Mouse (Mus musculus) testis, postnatal 10 days (tissue): ENCODE results near the gene Clrn2.

ENCODE experiments used
- DNase-seq: peaks from one replicate; pipeline ENCODE4 v3.0.0; 2021; ENCODE audit warnings: low spot score

The Clrn2 gene

DNA sequence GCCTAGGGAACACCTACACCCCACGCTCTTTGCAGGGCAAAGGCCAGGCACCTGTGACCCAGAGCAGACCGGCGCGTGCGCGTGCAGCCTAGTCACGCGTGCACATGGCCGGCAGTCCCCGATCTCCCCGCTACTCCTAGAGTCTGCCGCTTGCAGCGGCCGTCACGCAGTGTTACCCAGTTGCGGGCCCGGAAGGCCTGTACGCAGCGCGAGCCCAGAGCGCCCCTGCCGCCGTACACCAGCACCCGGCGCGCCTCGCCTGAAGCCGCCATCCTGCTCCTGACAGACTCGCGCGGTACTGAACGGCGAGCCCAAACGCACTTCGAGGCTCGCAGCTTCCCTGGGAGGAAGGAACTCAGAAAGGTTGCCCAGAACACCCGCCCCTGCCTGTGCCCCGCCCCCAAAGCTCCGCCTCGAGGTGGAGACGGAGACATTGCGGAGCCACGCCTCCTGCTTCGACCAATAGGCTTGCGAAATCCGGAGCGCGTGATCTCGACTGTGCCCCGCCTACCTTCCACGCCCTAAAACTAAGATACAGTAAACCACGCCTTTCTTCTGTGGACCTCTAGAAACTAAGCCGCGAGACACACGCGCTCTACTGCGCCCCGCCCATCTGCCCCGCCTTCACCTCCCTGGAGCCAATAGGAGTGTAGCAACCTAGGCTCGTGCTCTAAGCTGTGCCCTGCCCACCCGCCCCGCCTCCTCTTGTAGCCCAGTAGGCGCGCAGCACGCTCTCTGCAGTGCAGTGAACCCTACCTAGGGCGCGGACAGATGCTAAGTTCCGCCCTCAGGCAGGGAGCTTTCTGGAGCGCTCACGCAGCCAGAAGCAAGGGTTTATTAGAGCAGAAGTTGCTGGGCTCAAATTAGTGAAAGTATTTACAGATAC lies 3.5 kb upstream of the Clrn2 start, which contains the start of gene Qdpr:
TSS of gene Qdpr (minus strand) at position 406 of the 886 bp plus-strand sequence.
- peak; percentile 99 for DNase-seq

DNA sequence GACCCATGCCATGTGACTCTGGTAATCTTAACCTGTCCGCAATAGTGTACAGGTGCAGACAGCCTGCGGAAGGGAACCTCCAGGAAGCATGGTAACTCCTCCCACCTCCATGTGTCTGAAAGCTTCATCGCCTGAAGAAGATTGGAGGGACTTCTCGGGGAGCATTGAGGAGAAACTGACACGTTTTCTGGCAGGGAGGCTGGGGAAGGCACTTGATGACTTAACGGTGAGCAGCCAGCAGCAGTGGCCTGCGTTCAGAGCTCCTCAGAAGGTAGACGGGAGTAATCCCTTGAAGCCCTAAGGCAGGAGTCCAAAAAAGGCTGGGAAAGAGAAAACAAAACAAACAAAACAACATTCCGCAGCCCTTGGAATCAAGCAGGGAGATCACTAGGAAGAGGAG lies 905 bp downstream of the Clrn2 start:
- no peak for DNase-seq

DNA sequence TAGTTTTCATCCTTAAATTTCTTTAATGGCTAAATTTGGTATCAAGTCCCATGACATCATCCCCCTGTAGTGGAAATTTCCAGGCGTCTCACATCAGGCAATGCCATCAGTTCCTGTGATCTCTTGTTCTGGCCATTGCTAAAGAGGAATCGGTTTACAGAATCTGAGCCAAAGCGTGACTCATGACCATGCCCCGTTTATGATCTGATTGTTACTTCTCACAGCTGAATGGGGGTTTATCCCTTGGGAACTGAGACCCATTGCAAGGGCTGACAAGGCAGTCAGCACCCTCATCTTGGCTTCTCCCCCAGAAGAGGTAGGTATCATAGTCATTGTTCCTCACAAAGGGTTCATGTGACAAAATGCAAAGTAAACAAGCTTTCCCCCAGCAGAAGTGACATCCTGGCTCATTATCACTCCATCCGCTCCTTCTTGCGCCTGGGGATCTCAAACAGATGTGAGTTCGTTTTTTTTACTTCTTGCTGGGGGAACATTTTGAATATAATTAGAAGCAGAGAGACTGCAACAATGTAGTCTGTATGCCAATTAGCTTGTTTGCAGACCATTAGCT lies 19.4 kb downstream of the Clrn2 start:
- no peak for DNase-seq

DNA sequence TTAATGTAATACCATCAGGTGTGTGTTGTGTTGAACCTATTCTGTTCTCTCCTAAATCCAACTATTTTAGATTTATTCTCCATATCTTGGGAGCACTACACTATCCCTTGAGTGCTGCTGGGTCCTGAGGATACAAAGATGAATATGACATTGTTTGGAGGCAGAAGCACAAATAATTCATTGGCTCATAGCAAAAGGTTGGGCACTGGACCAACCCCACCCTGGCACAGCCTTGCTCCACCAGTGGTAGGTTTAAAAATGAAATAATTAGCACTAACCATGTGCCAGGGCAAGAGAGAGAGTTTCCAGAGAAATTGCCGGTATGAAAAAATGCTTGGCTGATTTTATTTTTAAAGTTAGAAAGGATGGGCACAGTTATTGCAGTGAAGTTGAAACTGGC lies 20.0 kb downstream of the Clrn2 start:
- no peak for DNase-seq

DNA sequence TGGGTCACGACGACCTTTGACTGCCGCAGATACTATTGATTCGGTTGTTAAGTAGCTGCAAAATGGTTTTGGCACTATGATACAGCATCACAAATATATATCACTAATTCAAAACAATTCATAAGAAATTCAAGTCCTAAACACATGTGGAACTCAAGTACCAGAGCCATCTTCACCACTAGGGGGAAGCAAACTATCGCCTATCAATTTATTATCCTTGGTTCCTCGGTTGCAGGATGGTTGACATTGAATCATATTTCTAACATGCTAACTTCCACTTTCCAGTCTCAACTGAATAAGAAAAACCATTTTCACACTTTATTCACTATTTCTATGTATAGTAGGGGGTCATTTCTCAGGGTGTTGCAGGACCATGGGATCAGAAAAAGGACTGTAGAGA lies 20.7 kb downstream of the Clrn2 start:
- no peak for DNase-seq

DNA sequence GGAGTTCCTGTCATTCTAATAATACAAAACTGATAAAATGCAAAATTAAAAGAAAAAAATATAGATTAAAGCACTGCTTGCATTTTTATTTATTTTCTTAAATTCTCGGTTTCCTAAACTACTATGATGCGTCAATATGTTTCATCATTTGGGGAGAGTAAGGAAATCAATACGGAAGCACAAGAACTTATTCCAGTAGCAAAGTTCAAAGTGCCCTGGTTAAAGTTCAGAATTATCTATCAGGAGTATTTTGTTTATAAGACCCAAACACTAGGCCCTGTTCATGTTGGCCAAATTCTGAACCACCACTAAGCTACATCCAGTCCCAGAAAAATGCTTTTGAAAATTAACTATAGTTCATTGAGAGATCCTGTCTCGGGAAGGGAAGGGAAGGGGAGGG lies 21.2 kb downstream of the Clrn2 start:
- no peak for DNase-seq

DNA sequence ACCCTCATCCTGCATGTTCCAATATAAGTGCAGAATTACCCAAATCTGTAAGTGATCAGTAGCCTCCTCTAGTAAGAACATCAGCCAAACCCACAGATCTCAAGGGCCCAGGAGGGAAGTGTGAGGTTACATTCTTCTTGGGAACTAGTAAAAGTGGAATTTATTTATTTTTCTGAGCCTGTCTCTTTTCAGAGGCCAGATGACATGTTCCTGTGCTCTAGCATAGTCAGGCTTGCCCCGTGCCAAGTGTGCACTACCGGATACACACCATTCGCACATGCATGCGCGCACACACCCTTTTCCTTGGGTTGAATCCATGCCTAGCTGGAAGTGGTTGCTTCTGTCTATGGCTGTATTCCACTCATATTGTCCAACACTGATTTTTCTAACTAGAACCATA lies 22.2 kb downstream of the Clrn2 start:
- no peak for DNase-seq

DNA sequence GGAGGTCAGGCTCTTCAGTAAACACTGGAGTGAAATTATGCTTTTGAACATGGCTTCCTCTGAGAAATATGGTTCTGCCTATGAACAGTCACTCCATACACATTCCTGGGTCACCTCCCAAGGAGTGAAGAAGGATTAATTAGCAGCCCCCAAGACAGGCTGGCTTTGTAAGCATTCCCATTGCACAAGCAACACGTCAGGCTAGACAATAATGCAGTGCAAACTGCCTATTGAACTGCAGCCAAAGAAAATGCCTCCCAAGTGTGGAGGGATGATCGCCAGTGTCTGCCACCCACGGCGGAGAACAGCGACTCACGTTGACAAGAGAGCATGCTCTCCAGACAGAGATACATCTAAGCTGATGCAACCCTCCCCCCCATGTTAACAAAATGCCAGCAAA lies 22.7 kb downstream of the Clrn2 start:
- DNase-seq, result no peak

DNA sequence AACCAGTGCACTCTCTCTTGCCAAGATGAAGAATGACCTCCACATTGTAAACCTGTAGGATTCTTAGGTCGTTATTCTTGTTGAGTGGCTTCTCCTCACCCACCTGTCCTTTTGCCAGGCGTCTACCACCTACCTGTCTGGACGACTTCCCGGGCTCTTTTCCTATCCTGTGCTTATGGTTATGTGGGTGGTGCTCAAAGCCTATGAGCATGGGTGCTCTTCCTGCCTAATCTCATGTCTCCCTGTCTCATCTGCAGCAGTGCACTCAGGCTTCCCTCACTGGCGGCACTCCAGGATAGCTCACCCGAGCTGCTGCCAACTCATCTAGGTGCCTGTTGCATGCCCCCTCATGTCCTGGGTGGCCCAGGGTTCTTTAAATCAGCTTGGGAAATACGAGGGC lies 24.1 kb downstream of the Clrn2 start:
- no peak for DNase-seq

DNA sequence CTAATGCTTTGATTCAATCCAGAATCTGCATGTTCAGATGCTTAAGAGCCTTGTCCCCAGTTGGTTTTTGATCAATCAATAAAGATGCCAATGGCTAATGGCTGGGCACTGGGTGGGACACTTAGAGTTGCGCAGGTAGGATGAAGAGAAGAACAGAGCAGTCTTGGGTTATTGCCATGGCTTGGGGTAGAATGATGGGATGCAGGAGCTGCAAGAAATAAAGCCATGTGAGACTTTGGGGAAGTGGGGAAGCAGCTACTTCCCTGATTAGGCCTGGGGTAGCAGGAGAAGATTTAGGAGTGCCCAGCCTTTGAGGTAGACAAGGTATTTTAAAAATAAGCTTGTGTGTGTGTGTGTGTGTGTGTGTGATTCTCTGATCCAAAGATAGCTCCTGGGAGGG lies 26.5 kb downstream of the Clrn2 start:
- no peak for DNase-seq

DNA sequence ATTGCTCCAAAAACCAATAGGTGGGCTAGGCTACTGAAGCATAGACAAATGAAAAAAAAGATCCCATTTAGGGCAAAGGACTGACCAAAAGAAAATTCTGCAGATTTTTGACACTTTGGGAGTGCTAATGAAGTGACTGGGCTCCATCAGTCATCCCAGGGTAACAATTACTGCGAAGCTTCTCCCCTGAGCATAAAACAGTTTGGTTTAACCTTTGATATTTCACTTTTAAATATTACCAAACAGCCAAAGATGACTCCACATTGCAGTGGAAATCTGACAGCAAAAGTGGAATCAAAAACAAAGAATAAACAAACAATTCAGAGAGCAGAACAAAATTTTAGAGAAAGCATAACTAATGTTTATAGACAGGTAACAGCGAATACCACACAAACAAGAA lies 27.6 kb downstream of the Clrn2 start:
- no peak for DNase-seq

DNA sequence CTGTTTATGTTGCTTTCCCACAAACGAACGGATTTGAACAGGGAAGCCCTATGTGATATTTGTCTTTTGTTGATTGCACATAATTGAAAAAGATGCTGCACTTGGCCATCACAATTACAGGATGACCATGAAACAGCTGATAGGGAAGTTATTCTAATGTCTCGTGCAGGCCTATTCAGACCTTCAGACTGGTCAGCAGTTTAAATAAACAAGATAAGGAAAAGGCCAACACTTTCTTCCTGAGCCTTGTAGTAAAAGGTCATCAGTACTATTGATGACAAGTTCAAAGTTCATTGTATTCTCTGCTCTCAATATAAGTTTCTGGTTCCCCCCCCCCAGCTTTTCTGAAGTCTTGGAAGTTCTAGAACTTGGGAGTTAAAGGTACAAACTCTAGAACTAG lies 29.1 kb downstream of the Clrn2 start:
- no peak for DNase-seq

DNA sequence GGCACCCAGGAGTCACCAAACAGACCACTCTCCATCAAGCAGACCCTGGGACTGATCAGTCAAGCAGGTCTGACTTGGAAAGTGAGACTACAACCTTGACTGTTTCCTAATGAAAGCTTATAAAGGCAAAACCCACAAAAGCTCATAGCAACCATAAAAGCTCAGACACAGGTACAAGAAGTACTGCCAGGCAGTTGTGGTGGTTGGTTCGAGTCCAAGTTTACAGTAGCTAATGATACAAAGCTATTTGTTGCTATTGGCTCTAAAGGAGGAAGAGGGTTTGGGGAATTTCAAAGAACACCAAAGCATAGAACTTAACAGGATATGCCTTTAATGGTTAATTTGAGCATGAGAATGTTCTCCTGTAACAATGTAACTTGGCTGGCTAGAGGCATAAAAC lies 30.1 kb downstream of the Clrn2 start:
- no peak for DNase-seq

DNA sequence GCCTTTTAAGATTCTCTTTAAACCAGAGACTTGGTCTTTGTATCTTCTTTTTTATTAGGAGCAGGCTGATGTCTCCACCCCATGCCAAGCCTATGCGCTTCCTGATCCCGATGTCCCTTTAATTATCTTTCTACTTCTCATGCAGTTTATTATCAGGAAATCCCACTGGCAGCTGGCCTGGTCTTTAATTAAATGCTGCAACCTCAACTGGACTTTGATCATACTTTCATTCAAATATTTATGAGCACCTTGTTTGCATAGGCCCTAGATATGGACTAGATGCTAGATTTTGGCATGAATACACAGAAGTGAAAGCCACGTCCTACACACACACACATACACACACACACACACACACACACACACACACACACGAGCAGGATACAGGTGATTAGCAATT lies 38.2 kb downstream of the Clrn2 start:
- no peak for DNase-seq

DNA sequence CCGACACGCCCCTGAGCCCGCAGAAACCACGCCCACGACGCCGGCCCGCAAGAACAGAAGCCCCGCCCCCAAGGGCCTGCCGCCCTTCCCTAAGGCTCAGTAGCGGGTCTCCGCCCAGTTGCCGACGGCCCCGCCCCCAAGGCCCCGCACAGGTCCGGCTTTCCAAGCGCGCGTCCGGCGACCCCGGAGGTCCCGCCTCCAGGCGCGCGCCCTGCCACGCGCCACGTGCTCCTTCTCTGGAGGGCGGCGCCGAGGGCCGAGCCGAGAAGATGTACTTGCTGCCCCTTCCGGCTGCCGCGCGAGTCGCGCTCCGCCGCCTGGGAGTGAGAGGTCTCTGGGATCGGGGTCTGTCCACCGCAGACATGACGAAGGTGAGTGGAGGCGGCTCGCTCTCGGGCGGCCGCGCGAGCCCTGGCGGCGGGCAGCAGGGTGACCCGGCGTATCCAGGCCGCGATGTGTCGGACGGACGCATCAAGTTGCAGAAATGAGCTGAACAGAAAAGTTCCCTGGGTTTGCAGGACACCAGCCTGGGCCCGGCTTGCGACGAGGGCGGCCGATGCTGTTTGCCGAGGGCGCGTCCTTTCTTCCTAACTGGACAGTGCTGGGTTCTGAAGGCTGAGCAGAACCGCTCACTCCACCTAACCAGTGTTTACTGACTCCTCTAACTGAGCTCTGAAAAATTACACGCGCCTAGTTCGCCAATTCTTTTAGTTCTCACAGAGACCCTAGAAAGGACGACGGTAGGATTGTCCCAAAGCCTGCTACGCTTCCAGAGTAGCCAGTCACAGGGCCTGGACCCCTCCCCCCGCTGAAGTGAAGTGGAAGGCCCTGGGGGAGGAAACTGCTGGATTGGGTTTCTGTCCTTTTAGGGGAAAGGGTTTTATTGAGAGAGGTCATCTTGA lies 39.9 kb downstream of the Clrn2 start, which contains the start of gene Lap3:
TSS of gene Lap3 (plus strand) at position 184 of the 902 bp plus-strand sequence.
- peak; percentile 100 for DNase-seq

DNA sequence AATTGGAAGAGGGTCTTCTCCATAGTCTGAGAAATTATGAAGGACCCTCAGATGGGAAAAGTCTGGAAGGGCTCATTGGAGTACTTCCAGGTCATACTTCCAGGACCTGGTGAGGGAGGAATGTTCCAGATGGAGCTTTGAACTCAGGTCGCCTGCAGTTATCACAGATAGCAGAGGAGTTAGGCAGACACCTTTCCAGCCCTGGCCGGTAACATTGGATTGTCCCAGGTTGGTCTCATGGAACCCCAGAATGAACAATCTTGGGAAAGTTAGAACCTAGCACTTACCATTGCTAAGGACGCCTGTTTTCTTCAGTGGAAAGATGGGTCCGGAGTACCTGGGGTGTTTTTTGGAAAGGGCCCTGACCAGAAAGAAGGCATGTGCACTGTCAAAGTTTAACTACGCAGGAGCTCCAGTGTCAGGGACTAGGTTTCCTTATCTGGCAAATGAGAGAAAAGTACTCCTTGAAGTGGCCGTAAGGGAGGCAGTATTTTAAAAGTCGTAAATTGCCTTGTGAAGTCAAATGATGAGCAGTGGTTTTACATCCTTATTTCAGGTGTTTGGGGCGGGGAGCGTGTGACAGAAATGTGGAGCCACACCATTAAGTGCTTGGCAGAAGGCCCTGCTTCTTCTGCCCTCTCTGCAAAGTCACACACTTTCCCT lies 40.7 kb downstream of the Clrn2 start:
- DNase-seq, result no peak

DNA sequence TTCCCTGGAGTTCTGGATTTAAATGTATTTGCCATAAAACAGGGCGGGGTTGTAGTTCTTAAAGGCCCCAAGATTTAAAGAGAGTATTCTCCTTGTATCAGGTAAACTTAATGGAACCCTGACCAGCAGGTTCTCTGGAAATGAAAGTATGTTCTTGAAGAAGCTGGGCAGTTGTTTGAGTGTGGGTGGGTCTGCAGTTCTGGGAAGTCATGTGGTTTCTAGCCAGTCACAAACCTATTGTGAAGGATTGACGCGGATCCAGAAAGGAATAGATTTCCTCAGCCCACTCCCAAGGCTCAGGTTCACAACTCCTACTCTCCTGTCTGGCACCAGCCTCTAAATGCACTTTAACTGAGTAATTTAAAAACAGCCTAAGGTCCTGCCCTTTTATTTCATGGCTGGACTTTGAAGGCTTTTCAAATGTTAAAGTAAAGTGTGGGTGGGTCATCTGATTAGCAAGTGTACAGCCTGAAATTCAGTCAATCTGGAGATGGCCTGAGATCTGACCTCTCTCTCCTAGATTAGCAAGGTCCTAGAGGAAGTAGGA lies 42.0 kb downstream of the Clrn2 start:
- DNase-seq, result no peak

DNA sequence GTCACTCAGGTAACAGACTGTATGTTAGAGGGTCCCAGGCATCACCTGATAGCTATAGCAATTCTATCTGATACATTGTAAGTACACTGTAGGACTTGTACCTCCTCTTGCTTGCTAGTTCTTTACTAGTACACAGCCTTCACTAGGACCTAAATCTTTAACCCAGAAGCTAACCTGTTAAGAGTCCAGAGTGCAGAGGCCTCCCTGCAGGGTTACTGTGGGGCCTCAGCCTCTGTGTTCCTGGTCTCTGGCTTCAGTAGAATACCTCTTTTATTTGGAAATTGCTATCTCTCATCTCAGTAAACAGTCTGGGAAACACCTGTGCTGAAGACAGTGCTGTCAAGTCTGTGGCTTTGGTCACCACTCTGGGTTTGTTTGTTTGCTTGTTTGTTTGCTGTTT lies 42.5 kb downstream of the Clrn2 start:
- DNase-seq, result no peak

DNA sequence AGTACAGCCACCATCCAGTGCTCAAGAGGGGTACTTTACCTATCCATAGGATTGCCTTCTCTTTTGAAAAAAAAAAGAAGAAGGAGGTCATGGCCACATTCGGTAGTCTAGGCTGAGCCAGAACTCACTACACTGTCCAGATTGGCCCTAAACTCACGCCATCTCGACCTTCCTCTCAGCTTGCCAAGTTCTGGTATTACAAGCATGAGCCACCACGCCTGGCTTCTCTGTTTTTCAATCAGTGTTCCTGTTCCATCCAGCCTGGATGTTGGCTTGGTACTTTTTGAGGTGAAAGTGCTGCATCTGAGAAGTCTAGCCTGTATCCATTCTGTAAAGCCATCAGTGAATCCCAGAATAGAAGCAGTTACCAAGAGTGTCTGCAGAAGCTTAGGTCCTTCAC lies 42.9 kb downstream of the Clrn2 start:
- no peak for DNase-seq

DNA sequence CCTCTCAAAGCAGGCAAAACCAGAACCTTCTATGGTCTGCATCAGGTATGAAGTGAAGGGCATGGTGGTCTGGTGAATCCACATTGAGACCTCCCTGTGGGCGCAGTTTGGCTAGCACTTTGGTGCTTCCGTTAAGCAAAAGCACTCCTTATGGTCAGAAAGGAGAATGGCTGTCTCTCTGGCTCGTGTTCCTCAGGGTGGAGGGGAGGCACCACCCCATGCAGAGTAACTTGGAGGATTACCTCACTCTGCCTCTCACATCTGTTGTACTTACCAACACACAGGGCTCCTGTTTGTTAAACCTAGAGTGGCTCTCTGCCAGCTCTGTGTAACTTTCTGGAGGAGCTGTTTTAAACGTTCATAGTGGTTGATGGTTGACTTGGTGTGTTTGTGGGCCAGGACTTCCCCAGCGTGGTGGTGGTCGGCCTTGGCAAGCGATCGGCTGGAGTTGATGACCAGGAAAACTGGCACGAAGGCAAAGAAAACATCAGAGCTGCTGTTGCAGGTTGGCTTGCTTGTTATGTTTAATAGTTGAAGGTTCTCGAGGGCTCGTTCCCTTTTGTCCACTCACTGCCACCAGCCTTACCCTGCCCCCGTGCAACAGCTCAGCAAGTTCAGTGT lies 43.5 kb downstream of the Clrn2 start:
- DNase-seq, result no peak

DNA sequence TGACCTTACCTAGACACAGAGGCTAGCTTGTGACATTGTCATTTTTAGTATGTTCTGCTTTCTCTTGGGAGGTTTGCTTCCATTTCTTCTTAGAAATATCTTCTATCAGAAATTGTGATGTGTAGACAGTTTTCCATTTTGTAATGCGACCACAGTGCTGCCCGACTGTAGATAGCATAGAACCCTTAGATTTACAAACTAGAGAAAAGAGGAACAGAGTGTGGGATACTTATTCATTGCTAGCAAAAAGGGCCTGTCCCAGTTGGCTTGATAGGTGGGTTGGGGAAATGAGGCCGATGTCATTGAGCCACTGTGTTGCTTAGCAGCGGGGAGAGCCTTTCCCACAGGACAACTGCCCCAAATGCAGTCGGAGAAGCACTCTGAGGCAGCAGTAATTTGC lies 44.0 kb downstream of the Clrn2 start:
- DNase-seq, result no peak
